Mouse (Mus musculus) spleen, postnatal 0 days (tissue): Measurements from ENCODE around the gene Klra2. TPM values are rescaled to one million over a fixed set of nuclear protein-coding genes. Genes with fewer than 3 reads are reported as not detected.

ENCODE experiments used
- polyA plus RNA-seq: library from polyadenylated mRNA; unstranded; fragments of >200 nt; fragmentation: Nextera tagmentation; extraction: Ambion mirVana; gene quantifications from 2 replicates; pipeline ENCODE4 v1.2.1, GENCODE M21; 2015

Gene Klra2
- polyA plus RNA-seq = 5.6 and 7.3 TPM in 2 replicates

DNA sequence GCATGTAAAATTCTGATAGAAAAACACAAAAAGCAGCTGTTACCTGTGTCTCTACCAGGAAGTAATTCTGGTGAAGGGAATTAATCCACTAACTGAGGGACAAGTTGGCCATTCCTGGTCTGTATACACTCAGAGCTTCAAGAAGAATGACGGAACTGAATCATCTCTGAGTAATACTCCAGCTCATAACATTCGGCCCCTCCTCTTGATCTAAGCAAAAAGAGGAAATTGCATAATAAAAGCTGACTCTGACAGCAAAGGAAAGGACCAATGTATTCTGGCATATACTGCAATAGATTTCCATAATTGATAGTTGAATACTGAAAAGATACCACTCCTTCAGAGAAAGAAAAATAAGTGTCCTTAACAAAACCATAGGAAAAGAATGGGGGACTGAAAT lies at the start of gene Klra2:
Gene Klra2, minus strand, starts transcription at position 157 of the 400 bp plus-strand sequence.

DNA sequence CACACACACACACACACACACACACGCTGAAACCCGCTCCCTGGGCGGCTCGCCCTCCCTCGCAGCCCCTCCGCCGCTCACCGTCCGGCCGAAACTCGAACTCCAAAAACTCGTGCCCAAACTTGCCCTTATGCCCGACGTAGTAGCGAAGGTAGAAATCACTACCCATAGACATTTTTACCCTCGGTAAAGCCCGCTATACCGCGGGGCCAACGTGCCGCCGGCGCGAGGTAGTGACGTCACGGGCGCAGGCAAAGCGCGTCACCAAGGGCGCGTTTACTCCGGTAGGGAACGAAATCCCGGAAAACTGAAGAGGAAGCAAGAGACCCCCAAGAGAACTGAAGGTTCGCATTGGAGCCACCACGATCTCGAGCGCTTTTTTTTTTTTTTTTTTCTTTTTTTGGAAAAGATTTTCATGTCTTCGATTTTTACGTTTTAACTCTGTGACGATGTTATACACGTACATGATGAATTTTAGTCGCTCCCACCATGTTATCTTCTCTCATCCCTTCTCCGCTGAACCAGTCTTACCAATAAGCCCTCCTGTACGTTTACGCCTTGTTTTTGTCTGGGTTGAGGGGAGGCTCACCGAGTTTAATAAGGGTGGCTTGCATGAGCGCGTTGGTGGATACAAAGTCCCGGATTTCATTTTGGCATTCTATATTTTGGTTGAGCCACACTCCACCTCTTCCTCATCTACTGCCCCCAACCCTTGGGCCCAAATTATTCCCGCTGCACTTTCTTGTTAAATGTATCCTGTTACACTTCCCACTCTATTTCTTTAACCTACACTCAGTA lies 46.0 kb upstream of the Klra2 start, which contains the start of gene Magohb:
Gene Magohb, minus strand, starts transcription at position 254 of the 798 bp plus-strand sequence.

Other genes starting within 250 kb of the Klra2 start
- gene Magohb, start 45.9 kb upstream of the Klra2 start, polyA plus RNA-seq = 55.0 and 58.3 TPM in 2 replicates
- gene Styk1, start 106.2 kb upstream of the Klra2 start, polyA plus RNA-seq = 0.45 and 0.82 TPM in 2 replicates
- 98.5 and 112 TPM in 2 replicates for gene Ybx3, start 141.1 kb upstream of the Klra2 start, polyA plus RNA-seq
- not detected in 2 replicates for gene 5430401F13Rik, start 239.0 kb upstream of the Klra2 start, polyA plus RNA-seq
- gene Gm6619, start 239.0 kb upstream of the Klra2 start, polyA plus RNA-seq = not detected in 2 replicates